Mouse (Mus musculus): ENCODE measurements around the gene Slc35f1.

- no peak for TF ChIP-seq POLR2AphosphoS2 (IDR thresholded peaks at IDR 0.05; ENCODE audit: low read depth, low read length)
- TF ChIP-seq CTCF (conservative IDR thresholded peaks at IDR 0.05 in 1 of 2, IDR thresholded peaks at IDR 0.05 in 1 of 2; ENCODE audit: low read depth in 2 of 2, low read length in 2 of 2) = no peak
- TF ChIP-seq ZKSCAN1 (IDR thresholded peaks at IDR 0.05; ENCODE audit: borderline replicate concordance, low read depth, low read length) = no peak
- no peak for TF ChIP-seq MYC (IDR thresholded peaks at IDR 0.05; ENCODE audit: low read depth, low read length)
- no peak for TF ChIP-seq EP300 (IDR thresholded peaks at IDR 0.05; ENCODE audit: low read length)
- TF ChIP-seq HCFC1 (IDR thresholded peaks at IDR 0.05; ENCODE audit: low read depth, low read length) = no peak
Observed at GRCm38 (mm10) chr10:53150916-53151315, 460.6 kb downstream of the Slc35f1 start.

Measured in CH12.LX (cell line).